Mouse (Mus musculus) forebrain, embryonic 14.5 days (tissue): Measurements from ENCODE around the gene Sat1. TPM values are rescaled to one million over a fixed set of nuclear protein-coding genes. Genes with fewer than 3 reads are reported as not detected.
"Not testable (repeated sequence)": the region's sequence is repeated elsewhere in the genome, so short reads cannot be mapped to it uniquely, and the experiment has no call there.

Source experiments
- ATAC-seq: fragments of 200-750 bp; cut with Nextera tagmentation; 2 replicates; pipeline ENCODE4 v1.8.0; 2017; ENCODE audit warnings: mild to moderate bottlenecking, moderate library complexity
- DNase-seq: peaks from one replicate; pipeline ENCODE4 v3.0.0-alpha.2; 2015; ENCODE audit warnings: low spot score
- H3K27ac ChIP-seq: fragments of 300-500 bp; sonication (generic); 2 replicates; pipeline ENCODE4 v1.5.1; 2014; ENCODE audit warnings: low read depth, mild to moderate bottlenecking, control low read depth, low read length, moderate library complexity
- H3K27me3 ChIP-seq: fragments of 300-500 bp; sonication (generic); replicated peaks from 2 replicates; pipeline ENCODE4 v1.6.1; 2014; ENCODE audit warnings: low read length, control low read depth, mixed read lengths; ENCODE audit not compliant: control insufficient read depth, insufficient read depth
- H3K36me3 ChIP-seq: fragments of 300-500 bp; sonication (generic); 2 replicates; pipeline ENCODE4 v1.6.1; 2014; ENCODE audit warnings: low read length, control low read depth; ENCODE audit not compliant: control insufficient read depth, insufficient read depth
- H3K4me1 ChIP-seq: fragments of 300-500 bp; sonication (generic); 2 replicates; pipeline ENCODE4 v1.6.1; 2014; ENCODE audit warnings: antibody characterized with exemption, low read length, control low read depth; ENCODE audit not compliant: control insufficient read depth, insufficient read depth
- H3K4me2 ChIP-seq: fragments of 300-500 bp; sonication (generic); 2 replicates; pipeline ENCODE4 v1.6.1; 2014; ENCODE audit warnings: mild to moderate bottlenecking, control low read depth, low read length
- H3K4me3 ChIP-seq: fragments of 300-500 bp; sonication (generic); 2 replicates; pipeline ENCODE4 v1.5.1; 2014; ENCODE audit warnings: low read depth, low read length, control low read depth
- H3K9ac ChIP-seq: fragments of 300-500 bp; sonication (generic); 2 replicates; pipeline ENCODE4 v1.6.1; 2014; ENCODE audit warnings: mild to moderate bottlenecking, low read length, control low read depth, moderate library complexity
- H3K9me3 ChIP-seq: fragments of 300-500 bp; sonication (generic); replicated peaks from 2 replicates; pipeline ENCODE4 v1.6.1; 2016; ENCODE audit warnings: low read length, control low read depth, mixed read lengths; ENCODE audit not compliant: control insufficient read depth
- WGBS: fragments of 180-500 bp; shearing (Covaris S2); extraction: QIAGEN DNeasy Blood & Tissue Kit; methylation state at CpG from one replicate; pipeline ENCODE4 v1.1.7; 2014; 5-methylcytosine and 5-hydroxymethylcytosine counted together
- polyA plus RNA-seq: library from polyadenylated mRNA; unstranded; fragments of >200 nt; fragmentation: Nextera tagmentation; extraction: Ambion mirVana; gene quantifications from 2 replicates; pipeline ENCODE4 v1.2.1, GENCODE M21; 2014

Sat1 gene
- polyA plus RNA-seq, 1 experiment from 2014 or later: 72.9 TPM

- not testable (repeated sequence) for H3K9me3 ChIP-seq, H3K27ac ChIP-seq, H3K9ac ChIP-seq, H3K4me2 ChIP-seq, DNase-seq, H3K36me3 ChIP-seq, H3K4me3 ChIP-seq, H3K27me3 ChIP-seq, H3K4me1 ChIP-seq, ATAC-seq
- 79% methylated on average over 2 of the region's 2 CpGs for WGBS
These were observed 10.8 kb downstream of the Sat1 start for GRCm38 (mm10) chrX:155205436-155205835.

- 65% methylated on average over 2 of the region's 2 CpGs for WGBS
- Histone ChIP-seq H3K4me3 (no peak overlapping the region), H3K4me2 (no peak overlapping the region), H3K27me3 (no peaks in the 10 kb centered on the region), H3K36me3 (no peaks in the 10 kb centered on the region), H3K4me1 (no peaks in the 10 kb centered on the region), H3K9ac (no peak overlapping the region), H3K9me3 (no peaks in the 10 kb centered on the region), H3K27ac (no peak overlapping the region)
- DNase-seq (no peak), ATAC-seq (no peak)
These were observed 13.6 kb downstream of the Sat1 start for GRCm38 (mm10) chrX:155202406-155203305.

GRCm38 (mm10) chrX:155201799-155202198 lies 14.4 kb downstream of the Sat1 start:
- H3K36me3 ChIP-seq: no peaks in the 10 kb centered on the region
- H3K9ac ChIP-seq: no peak overlapping the region
- 90% methylated on average over 1 of the region's 1 CpGs for WGBS
- H3K27me3 ChIP-seq: no peaks in the 10 kb centered on the region
- no peak overlapping the region for H3K4me3 ChIP-seq
- no peaks in the 10 kb centered on the region for H3K9me3 ChIP-seq
- no peak for ATAC-seq
- DNase-seq: no peak
- H3K4me2 ChIP-seq: no peak overlapping the region
- H3K4me1 ChIP-seq: no peaks in the 10 kb centered on the region
- H3K27ac ChIP-seq: no peak overlapping the region

- no peaks in the 10 kb centered on the region for H3K27me3 ChIP-seq
- no peaks in the 10 kb centered on the region for H3K9me3 ChIP-seq
- H3K27ac ChIP-seq: no peak overlapping the region
- H3K4me2 ChIP-seq: no peak overlapping the region
- H3K4me3 ChIP-seq: no peak overlapping the region
- WGBS: 85% methylated on average over 4 of the region's 4 CpGs
- ATAC-seq (no peak), DNase-seq (no peak)
- H3K36me3 ChIP-seq: no peaks in the 10 kb centered on the region
- H3K9ac ChIP-seq: no peak overlapping the region
- no peaks in the 10 kb centered on the region for H3K4me1 ChIP-seq
These were observed 21.3 kb downstream of the Sat1 start for GRCm38 (mm10) chrX:155194979-155195378.

GRCm38 (mm10) chrX:155193732-155194443 lies 22.4 kb downstream of the Sat1 start:
- Histone ChIP-seq H3K9me3 (no peaks in the 10 kb centered on the region), H3K27me3 (no peaks in the 10 kb centered on the region), H3K36me3 (no peaks in the 10 kb centered on the region), H3K4me2 (no peak overlapping the region), H3K27ac (no peak overlapping the region), H3K4me3 (no peak overlapping the region), H3K4me1 (no peaks in the 10 kb centered on the region), H3K9ac (no peak overlapping the region)
- no peak for DNase-seq
- 83% methylated on average over 5 of the region's 5 CpGs for WGBS
- ATAC-seq: no peak

- Histone ChIP-seq H3K9ac (no peak overlapping the region), H3K27me3 (no peaks in the 10 kb centered on the region), H3K9me3 (no peaks in the 10 kb centered on the region), H3K36me3 (no peaks in the 10 kb centered on the region), H3K27ac (no peak overlapping the region), H3K4me2 (no peak overlapping the region), H3K4me3 (no peak overlapping the region), H3K4me1 (no peaks in the 10 kb centered on the region)
- ATAC-seq (no peak), DNase-seq (no peak)
- 88% methylated on average over 4 of the region's 4 CpGs for WGBS
These were observed 24.3 kb downstream of the Sat1 start for GRCm38 (mm10) chrX:155191941-155192340.

GRCm38 (mm10) chrX:155177640-155178039 lies 38.6 kb downstream of the Sat1 start:
- Histone ChIP-seq H3K9me3 (no peaks in the 10 kb centered on the region), H3K4me3 (no peak overlapping the region), H3K4me1 (no peaks in the 10 kb centered on the region), H3K4me2 (no peak overlapping the region), H3K9ac (no peak overlapping the region), H3K36me3 (no peaks in the 10 kb centered on the region), H3K27ac (no peak overlapping the region), H3K27me3 (no peaks in the 10 kb centered on the region)
- ATAC-seq: no peak
- DNase-seq: no peak
- 75% methylated on average over 2 of the region's 2 CpGs for WGBS

GRCm38 (mm10) chrX:155177230-155177629 lies 39.0 kb downstream of the Sat1 start:
- Histone ChIP-seq H3K36me3 (no peaks in the 10 kb centered on the region), H3K27me3 (no peaks in the 10 kb centered on the region), H3K9ac (no peak overlapping the region), H3K27ac (no peak overlapping the region), H3K4me2 (no peak overlapping the region), H3K4me3 (no peak overlapping the region), H3K9me3 (no peaks in the 10 kb centered on the region), H3K4me1 (no peaks in the 10 kb centered on the region)
- ATAC-seq (no peak), DNase-seq (no peak)
- WGBS: 88% methylated on average over 2 of the region's 2 CpGs

- no peak overlapping the region for H3K27ac ChIP-seq
- H3K4me1 ChIP-seq: no peaks in the 10 kb centered on the region
- WGBS: 89% methylated on average over 4 of the region's 4 CpGs
- no peak overlapping the region for H3K9ac ChIP-seq
- no peaks in the 10 kb centered on the region for H3K36me3 ChIP-seq
- H3K4me3 ChIP-seq: no peak overlapping the region
- no peak for ATAC-seq
- H3K4me2 ChIP-seq: no peak overlapping the region
- DNase-seq: no peak
- no peaks in the 10 kb centered on the region for H3K9me3 ChIP-seq
- no peaks in the 10 kb centered on the region for H3K27me3 ChIP-seq
These were observed 40.7 kb downstream of the Sat1 start for GRCm38 (mm10) chrX:155175568-155175967.
